Mouse (Mus musculus) stomach, embryonic 15.5 days (tissue): ENCODE results near the gene Osbpl10. TPM values are rescaled to one million over a fixed set of nuclear protein-coding genes. Genes with fewer than 3 reads are reported as not detected.

Experiments
- ATAC-seq: fragments of 200-750 bp; cut with Nextera tagmentation; 2 replicates; pipeline ENCODE4 v1.8.0; 2017; ENCODE audit warnings: low read depth, moderate number of reproducible peaks, moderate TSS enrichment; ENCODE audit not compliant: insufficient read depth, low FRiP score
- H3K27ac ChIP-seq: fragments of 300-500 bp; sonication (generic); 2 replicates; pipeline ENCODE4 v1.5.1; 2015; ENCODE audit warnings: mild to moderate bottlenecking, inconsistent platforms
- H3K27me3 ChIP-seq: fragments of 300-500 bp; sonication (generic); replicated peaks from 2 replicates; pipeline ENCODE4 v1.6.1; 2015; ENCODE audit warnings: inconsistent platforms
- H3K36me3 ChIP-seq: fragments of 300-500 bp; sonication (generic); 2 replicates; pipeline ENCODE4 v1.6.1; 2015; ENCODE audit warnings: inconsistent platforms
- H3K4me1 ChIP-seq: fragments of 300-500 bp; sonication (generic); 2 replicates; pipeline ENCODE4 v1.6.1; 2015; ENCODE audit warnings: inconsistent platforms
- H3K4me2 ChIP-seq: fragments of 300-500 bp; sonication (generic); 2 replicates; pipeline ENCODE4 v1.6.1; 2015; ENCODE audit warnings: mild to moderate bottlenecking, inconsistent platforms
- H3K4me3 ChIP-seq: fragments of 300-500 bp; sonication (generic); replicated peaks from 2 replicates; pipeline ENCODE4 v1.5.1; 2015; ENCODE audit warnings: inconsistent platforms
- H3K9ac ChIP-seq: fragments of 300-500 bp; sonication (generic); 2 replicates; pipeline ENCODE4 v1.6.1; 2015; ENCODE audit warnings: inconsistent platforms
- H3K9me3 ChIP-seq: fragments of 300-500 bp; sonication (generic); 2 replicates; pipeline ENCODE4 v1.6.1; 2016; ENCODE audit warnings: inconsistent platforms
- WGBS: fragments of 180-500 bp; shearing (Covaris S2); methylation state at CpG from one replicate; pipeline ENCODE4 v1.1.7; 2015; 5-methylcytosine and 5-hydroxymethylcytosine counted together
- polyA plus RNA-seq: library from polyadenylated mRNA; unstranded; fragments of >200 nt; fragmentation: Nextera tagmentation; extraction: Ambion mirVana; gene quantifications from 2 replicates; pipeline ENCODE4 v1.2.1, GENCODE M21; 2015

The Osbpl10 gene
- polyA plus RNA-seq, 1 experiment from 2014 or later: 2.0 TPM

GRCm38 (mm10) chr9:114986361-114986760 lies 8.0 kb downstream of the Osbpl10 start:
- H3K4me2 ChIP-seq: no peak overlapping the region
- no peaks in the 10 kb centered on the region for H3K4me1 ChIP-seq
- no peaks in the 10 kb centered on the region for H3K9me3 ChIP-seq
- ATAC-seq: no peak
- no peaks in the 10 kb centered on the region for H3K36me3 ChIP-seq
- H3K9ac ChIP-seq: no peak overlapping the region
- no peak overlapping the region for H3K4me3 ChIP-seq
- WGBS: 81% methylated on average over 5 of the region's 5 CpGs
- H3K27me3 ChIP-seq: no peaks in the 10 kb centered on the region
- no peak overlapping the region for H3K27ac ChIP-seq

- H3K27ac ChIP-seq: no peak overlapping the region
- H3K9me3 ChIP-seq: no peaks in the 10 kb centered on the region
- H3K4me3 ChIP-seq: no peak overlapping the region
- no peaks in the 10 kb centered on the region for H3K4me1 ChIP-seq
- H3K4me2 ChIP-seq: no peak overlapping the region
- no peak for ATAC-seq
- no peaks in the 10 kb centered on the region for H3K36me3 ChIP-seq
- WGBS: 90% methylated on average over 3 of the region's 3 CpGs
- H3K27me3 ChIP-seq: no peaks in the 10 kb centered on the region
- no peak overlapping the region for H3K9ac ChIP-seq
Measured at GRCm38 (mm10) chr9:114988029-114988428, 9.7 kb downstream of the Osbpl10 start.

DNA sequence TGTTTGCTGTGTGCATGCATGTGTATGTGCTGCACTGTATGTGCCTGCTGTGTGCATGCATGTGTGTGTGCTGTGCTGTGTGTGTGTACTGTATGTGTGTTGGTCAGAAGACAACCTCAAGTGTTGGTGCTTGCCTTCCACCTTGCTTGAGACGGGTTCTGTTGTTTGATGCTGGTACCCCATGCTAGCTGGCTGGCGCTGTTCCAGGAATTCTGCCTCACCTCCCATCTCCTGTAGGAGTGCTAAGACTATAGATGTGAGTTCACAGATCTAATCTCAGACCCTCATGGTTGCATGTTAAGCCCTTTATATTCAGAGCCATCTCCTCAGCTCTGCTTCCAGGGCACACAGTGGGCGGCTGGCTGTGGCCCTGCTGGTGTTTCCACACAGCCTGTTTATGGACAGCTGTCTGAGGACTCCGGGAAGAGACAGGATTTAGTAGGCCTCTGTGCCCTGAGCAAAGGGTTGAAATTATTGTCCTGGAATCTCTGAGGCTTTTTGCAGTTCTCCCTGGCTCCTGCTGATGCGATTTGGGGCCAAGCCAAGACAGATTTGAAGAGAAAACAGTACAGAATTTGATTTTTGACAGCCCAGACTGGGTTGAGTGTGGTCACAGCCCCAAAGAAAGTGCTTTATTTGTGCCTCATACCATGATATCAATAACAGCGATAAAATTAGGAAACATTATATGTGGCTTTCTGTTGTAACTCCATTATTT lies 10.4 kb downstream of the Osbpl10 start:
- Histone ChIP-seq H3K9me3 (no peaks in the 10 kb centered on the region), H3K27ac (no peak overlapping the region), H3K4me1 (no peaks in the 10 kb centered on the region), H3K36me3 (no peaks in the 10 kb centered on the region), H3K9ac (no peak overlapping the region), H3K27me3 (no peaks in the 10 kb centered on the region), H3K4me3 (no peak overlapping the region), H3K4me2 (no peak overlapping the region)
- no peak for ATAC-seq
- 66% methylated on average over 6 of the region's 6 CpGs for WGBS

- Histone ChIP-seq H3K36me3 (no peaks in the 10 kb centered on the region), H3K27ac (no peak overlapping the region), H3K9me3 (no peaks in the 10 kb centered on the region), H3K4me2 (no peak overlapping the region), H3K27me3 (no peaks in the 10 kb centered on the region), H3K9ac (no peak overlapping the region), H3K4me1 (no peaks in the 10 kb centered on the region), H3K4me3 (no peak overlapping the region)
- no peak for ATAC-seq
- 65% methylated on average over 10 of the region's 10 CpGs for WGBS
Measured at GRCm38 (mm10) chr9:114990421-114990820, 12.1 kb downstream of the Osbpl10 start.

- Histone ChIP-seq H3K27ac (no peak overlapping the region), H3K4me2 (no peak overlapping the region), H3K27me3 (no peaks in the 10 kb centered on the region), H3K4me3 (no peak overlapping the region), H3K9me3 (no peaks in the 10 kb centered on the region), H3K9ac (no peak overlapping the region), H3K36me3 (no peaks in the 10 kb centered on the region), H3K4me1 (no peaks in the 10 kb centered on the region)
- no peak for ATAC-seq
- 88% methylated on average over 2 of the region's 2 CpGs for WGBS
Measured at GRCm38 (mm10) chr9:114992528-114992927, 14.2 kb downstream of the Osbpl10 start.

DNA sequence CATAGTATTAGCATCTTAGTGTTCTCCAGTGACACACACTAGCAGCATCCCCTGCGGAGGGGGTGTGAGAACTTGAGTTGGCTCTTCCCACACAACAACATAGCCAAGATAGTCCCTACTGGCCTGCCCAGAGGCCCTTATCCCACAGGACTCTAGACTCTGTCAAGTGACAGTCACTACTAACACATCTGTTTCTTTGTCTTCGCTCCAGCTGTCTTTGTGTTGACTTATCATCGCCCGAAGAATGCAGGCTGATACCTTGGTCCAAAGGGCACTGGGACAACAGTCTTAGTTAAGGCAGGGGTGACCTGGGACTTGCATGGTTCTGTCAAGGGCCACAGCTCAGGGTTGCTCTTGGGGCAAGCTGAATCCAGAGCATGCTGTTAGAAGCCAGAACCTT lies 16.9 kb downstream of the Osbpl10 start:
- Histone ChIP-seq H3K27me3 (no peaks in the 10 kb centered on the region), H3K4me1 (no peaks in the 10 kb centered on the region), H3K27ac (no peak overlapping the region), H3K4me3 (no peak overlapping the region), H3K36me3 (no peaks in the 10 kb centered on the region), H3K4me2 (no peak overlapping the region), H3K9me3 (no peaks in the 10 kb centered on the region), H3K9ac (no peak overlapping the region)
- WGBS: 76% methylated on average over 4 of the region's 4 CpGs
- ATAC-seq: no peak

GRCm38 (mm10) chr9:114995716-114996115 lies 17.3 kb downstream of the Osbpl10 start:
- H3K4me2 ChIP-seq: no peak overlapping the region
- no peak overlapping the region for H3K9ac ChIP-seq
- no peaks in the 10 kb centered on the region for H3K27me3 ChIP-seq
- 89% methylated on average over 4 of the region's 4 CpGs for WGBS
- ATAC-seq: no peak
- H3K27ac ChIP-seq: no peak overlapping the region
- H3K9me3 ChIP-seq: no peaks in the 10 kb centered on the region
- no peaks in the 10 kb centered on the region for H3K36me3 ChIP-seq
- H3K4me3 ChIP-seq: no peak overlapping the region
- H3K4me1 ChIP-seq: no peaks in the 10 kb centered on the region

DNA sequence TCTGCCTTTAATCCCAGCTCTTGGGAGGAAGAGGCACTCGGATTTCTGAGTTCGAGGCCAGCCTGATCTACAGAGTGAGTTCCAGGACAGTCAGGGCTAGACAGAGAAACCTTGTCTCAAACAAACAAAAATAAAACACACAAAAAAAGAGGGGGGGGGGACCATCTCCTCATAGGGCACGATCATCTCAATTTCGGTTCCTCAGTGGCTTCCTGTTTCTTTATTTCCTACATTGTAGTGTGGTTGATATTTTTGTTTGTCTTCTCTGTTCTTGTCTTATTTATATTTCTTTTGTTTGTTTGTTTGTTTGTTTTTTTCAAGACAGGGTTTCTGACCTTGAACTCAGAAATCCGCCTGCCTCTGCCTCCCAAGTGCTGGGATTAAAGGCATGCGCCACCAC lies 18.1 kb downstream of the Osbpl10 start:
- H3K27ac ChIP-seq: no peak overlapping the region
- ATAC-seq: no peak
- no peaks in the 10 kb centered on the region for H3K9me3 ChIP-seq
- no peaks in the 10 kb centered on the region for H3K27me3 ChIP-seq
- H3K9ac ChIP-seq: no peak overlapping the region
- no peak overlapping the region for H3K4me3 ChIP-seq
- H3K36me3 ChIP-seq: no peaks in the 10 kb centered on the region
- H3K4me2 ChIP-seq: no peak overlapping the region
- H3K4me1 ChIP-seq: no peaks in the 10 kb centered on the region
- WGBS: 94% methylated on average over 6 of the region's 6 CpGs

GRCm38 (mm10) chr9:114999010-114999770 lies 20.8 kb downstream of the Osbpl10 start:
- Histone ChIP-seq H3K36me3 (no peaks in the 10 kb centered on the region), H3K4me1 (no peaks in the 10 kb centered on the region), H3K27me3 (no peaks in the 10 kb centered on the region), H3K4me2 (no peak overlapping the region), H3K9me3 (no peaks in the 10 kb centered on the region), H3K27ac (no peak overlapping the region), H3K9ac (no peak overlapping the region), H3K4me3 (no peak overlapping the region)
- 73% methylated on average over 6 of the region's 6 CpGs for WGBS
- no peak for ATAC-seq

DNA sequence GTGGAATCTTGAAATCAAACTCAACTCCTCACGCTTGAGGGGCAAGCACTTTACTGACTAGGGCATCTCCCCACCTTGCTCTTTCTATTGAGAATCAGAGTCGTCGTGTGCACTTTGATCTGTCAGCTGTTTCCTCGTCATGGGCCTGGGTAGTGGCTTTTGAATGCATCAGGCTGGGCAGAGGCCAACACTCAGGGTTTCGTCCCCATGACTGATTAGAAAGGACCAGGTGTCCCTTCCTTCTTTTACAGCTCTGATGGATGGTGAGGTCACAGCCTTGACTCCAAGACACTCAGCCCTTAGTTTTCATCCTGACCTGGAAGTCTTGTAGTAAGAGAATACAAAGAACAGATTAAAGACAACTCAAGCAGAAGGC lies 21.4 kb downstream of the Osbpl10 start:
- no peak overlapping the region for H3K27ac ChIP-seq
- no peak overlapping the region for H3K9ac ChIP-seq
- H3K4me2 ChIP-seq: no peak overlapping the region
- H3K27me3 ChIP-seq: no peaks in the 10 kb centered on the region
- no peaks in the 10 kb centered on the region for H3K4me1 ChIP-seq
- 54% methylated on average over 5 of the region's 5 CpGs for WGBS
- no peak overlapping the region for H3K4me3 ChIP-seq
- H3K36me3 ChIP-seq: no peaks in the 10 kb centered on the region
- no peaks in the 10 kb centered on the region for H3K9me3 ChIP-seq
- ATAC-seq: no peak

DNA sequence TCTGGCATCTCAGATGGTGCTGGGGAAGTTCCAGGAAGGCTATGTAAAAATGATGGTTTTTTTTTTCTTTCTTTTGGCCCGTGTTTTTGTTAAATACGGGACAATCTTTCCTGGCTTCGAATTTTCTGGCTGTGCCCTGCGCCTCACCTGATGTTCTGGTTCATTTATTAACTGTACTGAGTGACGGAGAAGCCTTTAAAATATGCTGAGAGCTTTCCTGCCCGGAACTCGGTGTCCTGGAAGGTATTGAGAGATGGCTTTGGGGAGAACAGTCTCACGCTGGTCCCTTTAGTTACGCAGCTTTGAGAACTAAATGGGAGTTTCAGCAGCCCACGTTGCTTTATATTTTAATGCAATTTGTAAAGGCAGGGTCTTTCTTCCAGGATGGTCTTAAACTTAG lies 27.1 kb downstream of the Osbpl10 start:
- ATAC-seq: no peak
- no peak overlapping the region for H3K27ac ChIP-seq
- WGBS: 76% methylated on average over 10 of the region's 10 CpGs
- H3K9ac ChIP-seq: no peak overlapping the region
- no peak overlapping the region for H3K4me3 ChIP-seq
- no peak overlapping the region for H3K4me2 ChIP-seq
- no peaks in the 10 kb centered on the region for H3K27me3 ChIP-seq
- H3K36me3 ChIP-seq: no peaks in the 10 kb centered on the region
- H3K9me3 ChIP-seq: no peaks in the 10 kb centered on the region
- H3K4me1 ChIP-seq: no peaks in the 10 kb centered on the region

GRCm38 (mm10) chr9:115007776-115008175 lies 29.4 kb downstream of the Osbpl10 start:
- no peaks in the 10 kb centered on the region for H3K27me3 ChIP-seq
- H3K36me3 ChIP-seq: no peaks in the 10 kb centered on the region
- no peaks in the 10 kb centered on the region for H3K9me3 ChIP-seq
- no peak overlapping the region for H3K4me2 ChIP-seq
- no peak overlapping the region for H3K27ac ChIP-seq
- H3K4me3 ChIP-seq: no peak overlapping the region
- 58% methylated on average over 6 of the region's 6 CpGs for WGBS
- H3K4me1 ChIP-seq: no peaks in the 10 kb centered on the region
- no peak for ATAC-seq
- H3K9ac ChIP-seq: no peak overlapping the region
